Mouse (Mus musculus): ENCODE data around the gene 1300017J02Rik. TPM values are rescaled to one million over a fixed set of nuclear protein-coding genes. Genes with fewer than 3 reads are reported as not detected.

Gene 1300017J02Rik
- total and polyA plus RNA-seq, 3 experiments: 0.62 to 2.6 TPM; not detected in 1

- Histone ChIP-seq H3K27ac (ENCODE audit: control insufficient read depth, low read depth, low read length) (no peak overlapping the region), H3K4me3 (ENCODE audit: control insufficient read depth in 1 of 2, insufficient read depth in 1 of 2, low read depth in 2 of 2, low read length in 2 of 2) (no peak overlapping the region), H3K9ac (ENCODE audit: control insufficient read depth, low read depth, low read length, poor library complexity, severe bottlenecking) (no peak overlapping the region), H3K27me3 (ENCODE audit: control insufficient read depth in 1 of 2, insufficient read depth in 2 of 2, low read length in 2 of 2) (no peaks in the 10 kb centered on the region; a peak in 1 of 4 replicates), H3K4me1 (ENCODE audit: control insufficient read depth in 1 of 2, insufficient read depth in 2 of 2, low read length in 2 of 2) (no peaks in the 10 kb centered on the region), H3K79me2 (ENCODE audit: control insufficient read depth, insufficient read depth, low read length, poor library complexity) (no peaks in the 10 kb centered on the region), H3K36me3 (ENCODE audit: control insufficient read depth in 1 of 2, insufficient read depth in 2 of 2, low read length in 2 of 2) (no peaks in the 10 kb centered on the region), H3K9me3 (replicated peaks; ENCODE audit: insufficient read depth, low read length) (no peaks in the 10 kb centered on the region)
- no peak for DNase-seq (ENCODE audit: low read depth, low spot score)
- TF ChIP-seq ELF1 (IDR thresholded peaks at IDR 0.05; ENCODE audit: low read depth, low read length) (no peak), ZMIZ1 (IDR thresholded peaks at IDR 0.05; ENCODE audit: low read depth, low read length) (no peak), ZNF384 (IDR thresholded peaks at IDR 0.05; ENCODE audit: low read depth, low read length) (no peak), HCFC1 (IDR thresholded peaks at IDR 0.05; ENCODE audit: low read depth, low read length) (no peak), TBP (IDR thresholded peaks at IDR 0.05; ENCODE audit: low read depth, low read length) (no peak)
Observed at GRCm38 (mm10) chr9:103239471-103239870, 65.4 kb downstream of the 1300017J02Rik start.

GRCm38 (mm10) chr9:103234565-103235165 is 70.2 kb downstream of the 1300017J02Rik start:
- Histone ChIP-seq H3K27me3 (ENCODE audit: control insufficient read depth in 1 of 2, insufficient read depth in 2 of 2, low read length in 2 of 2) (no peaks in the 10 kb centered on the region), H3K4me3 (ENCODE audit: control insufficient read depth in 1 of 2, insufficient read depth in 1 of 2, low read depth in 2 of 2, low read length in 2 of 2) (no peak overlapping the region), H3K9ac (ENCODE audit: control insufficient read depth, low read depth, low read length, poor library complexity, severe bottlenecking) (no peak overlapping the region), H3K79me2 (ENCODE audit: control insufficient read depth, insufficient read depth, low read length, poor library complexity) (no peaks in the 10 kb centered on the region), H3K4me1 (ENCODE audit: control insufficient read depth in 1 of 2, insufficient read depth in 2 of 2, low read length in 2 of 2) (0 out of 4 replicates have a peak, but pooled peaks cover 0 to 3% of the 10 kb centered on the region in 2 experiments), H3K27ac (ENCODE audit: control insufficient read depth, low read depth, low read length) (no peak overlapping the region), H3K9me3 (replicated peaks; ENCODE audit: insufficient read depth, low read length) (no peaks in the 10 kb centered on the region), H3K36me3 (ENCODE audit: control insufficient read depth in 1 of 2, insufficient read depth in 2 of 2, low read length in 2 of 2) (no peaks in the 10 kb centered on the region)
- DNase-seq (ENCODE audit: low read depth, low spot score): no peak
- TF ChIP-seq POLR2A (IDR thresholded peaks at IDR 0.05; ENCODE audit: control insufficient read depth in 1 of 2, insufficient read depth in 1 of 2, low read depth in 1 of 2, low read length in 2 of 2, poor library complexity in 1 of 2) (no peak), CHD1 (IDR thresholded peaks at IDR 0.05; ENCODE audit: low read depth, low read length) (no peak), USF1 (IDR thresholded peaks at IDR 0.05; ENCODE audit: low read depth, low read length) (no peak)

GRCm38 (mm10) chr9:103234059-103234458 is 70.8 kb downstream of the 1300017J02Rik start:
- DNase-seq (ENCODE audit: low read depth, low spot score): no peak
- Histone ChIP-seq H3K4me3 (ENCODE audit: control insufficient read depth in 1 of 2, insufficient read depth in 1 of 2, low read depth in 2 of 2, low read length in 2 of 2) (no peak overlapping the region), H3K9ac (ENCODE audit: control insufficient read depth, low read depth, low read length, poor library complexity, severe bottlenecking) (no peak overlapping the region), H3K4me1 (ENCODE audit: control insufficient read depth in 1 of 2, insufficient read depth in 2 of 2, low read length in 2 of 2) (0 out of 4 replicates have a peak, but pooled peaks cover 0 to 3% of the 10 kb centered on the region in 2 experiments), H3K27ac (ENCODE audit: control insufficient read depth, low read depth, low read length) (no peak overlapping the region), H3K79me2 (ENCODE audit: control insufficient read depth, insufficient read depth, low read length, poor library complexity) (no peaks in the 10 kb centered on the region), H3K36me3 (ENCODE audit: control insufficient read depth in 1 of 2, insufficient read depth in 2 of 2, low read length in 2 of 2) (no peaks in the 10 kb centered on the region), H3K27me3 (ENCODE audit: control insufficient read depth in 1 of 2, insufficient read depth in 2 of 2, low read length in 2 of 2) (no peaks in the 10 kb centered on the region), H3K9me3 (replicated peaks; ENCODE audit: insufficient read depth, low read length) (no peaks in the 10 kb centered on the region)
- TF ChIP-seq ZNF384 (IDR thresholded peaks at IDR 0.05; ENCODE audit: low read depth, low read length) (no peak), MAFK (IDR thresholded peaks at IDR 0.05; ENCODE audit: borderline replicate concordance, low read depth, low read length) (no peak), MYB (IDR thresholded peaks at IDR 0.05; ENCODE audit: low read depth, low read length) (no peak), POLR2AphosphoS5 (IDR thresholded peaks at IDR 0.05; ENCODE audit: borderline replicate concordance, low read depth, low read length) (no peak), POLR2AphosphoS2 (IDR thresholded peaks at IDR 0.05; ENCODE audit: low read length) (no peak), TAL1 (IDR thresholded peaks at IDR 0.05; ENCODE audit: low read length) (no peak), POLR2A (IDR thresholded peaks at IDR 0.05; ENCODE audit: control insufficient read depth in 1 of 2, insufficient read depth in 1 of 2, low read depth in 1 of 2, low read length in 2 of 2, poor library complexity in 1 of 2) (no peak), RAD21 (IDR thresholded peaks at IDR 0.05; ENCODE audit: low read depth, low read length) (no peak), KAT2A (conservative IDR thresholded peaks at IDR 0.05; ENCODE audit: low read depth, low read length) (no peak), ZC3H11A (IDR thresholded peaks at IDR 0.05; ENCODE audit: low read depth, low read length) (no peak), BHLHE40 (IDR thresholded peaks at IDR 0.05; ENCODE audit: borderline replicate concordance, low read depth, low read length) (no peak)
